Mouse (Mus musculus) hindbrain, embryonic 15.5 days (tissue): ENCODE data around the gene Des. TPM values are rescaled to one million over a fixed set of nuclear protein-coding genes. Genes with fewer than 3 reads are reported as not detected.

Experiments
- ATAC-seq: fragments of 200-750 bp; cut with Nextera tagmentation; 2 replicates; pipeline ENCODE4 v1.8.0; 2017; ENCODE audit warnings: low read depth, moderate number of reproducible peaks, moderate TSS enrichment; ENCODE audit not compliant: low FRiP score
- H3K27ac ChIP-seq: fragments of 300-500 bp; sonication (generic); replicated peaks from 2 replicates; pipeline ENCODE4 v1.5.1; 2015; ENCODE audit warnings: mild to moderate bottlenecking, inconsistent platforms
- H3K27me3 ChIP-seq: fragments of 300-500 bp; sonication (generic); 2 replicates; pipeline ENCODE4 v1.6.1; 2015; ENCODE audit warnings: control low read depth, inconsistent platforms
- H3K36me3 ChIP-seq: fragments of 300-500 bp; sonication (generic); 2 replicates; pipeline ENCODE4 v1.6.1; 2015; ENCODE audit warnings: control low read depth, inconsistent platforms
- H3K4me1 ChIP-seq: fragments of 300-500 bp; sonication (generic); replicated peaks from 2 replicates; pipeline ENCODE4 v1.6.1; 2015; ENCODE audit warnings: control low read depth, inconsistent platforms
- H3K4me2 ChIP-seq: fragments of 300-500 bp; sonication (generic); 2 replicates; pipeline ENCODE4 v1.6.1; 2015; ENCODE audit warnings: moderate library complexity, mild to moderate bottlenecking, inconsistent platforms
- H3K4me3 ChIP-seq: fragments of 300-500 bp; sonication (generic); 2 replicates; pipeline ENCODE4 v1.5.1; 2015; ENCODE audit warnings: mild to moderate bottlenecking, inconsistent platforms
- H3K9ac ChIP-seq: fragments of 300-500 bp; sonication (generic); 2 replicates; pipeline ENCODE4 v1.6.1; 2015; ENCODE audit warnings: inconsistent platforms
- H3K9me3 ChIP-seq: fragments of 300-500 bp; sonication (generic); 2 replicates; pipeline ENCODE4 v1.6.1; 2016; ENCODE audit warnings: control low read depth, inconsistent platforms
- WGBS: fragments of 180-500 bp; shearing (Covaris S2); methylation state at CpG from one replicate; pipeline ENCODE4 v1.1.7; 2015; 5-methylcytosine and 5-hydroxymethylcytosine counted together
- polyA plus RNA-seq: library from polyadenylated mRNA; unstranded; fragments of >200 nt; fragmentation: Nextera tagmentation; extraction: Ambion mirVana; gene quantifications from 2 replicates; pipeline ENCODE4 v1.2.1, GENCODE M21; 2015

Gene Des
- polyA plus RNA-seq, 1 experiment from 2014 or later = 1.1 TPM

GRCm38 (mm10) chr1:75359346-75359745 is 783 bp upstream of the Des start:
- no peaks in the 10 kb centered on the region for H3K36me3 ChIP-seq
- no peak overlapping the region for H3K4me2 ChIP-seq
- no peak for ATAC-seq
- no peak overlapping the region for H3K27ac ChIP-seq
- peaks cover 50% of the 10 kb centered on the region for H3K27me3 ChIP-seq
- no peak overlapping the region for H3K4me3 ChIP-seq
- H3K9ac ChIP-seq = no peak overlapping the region
- no peaks in the 10 kb centered on the region for H3K9me3 ChIP-seq
- WGBS = 71% methylated on average over 13 of the region's 13 CpGs
- peaks cover 7% of the 10 kb centered on the region for H3K4me1 ChIP-seq

- Histone ChIP-seq H3K27me3 (peaks cover 50% of the 10 kb centered on the region), H3K4me3 (no peak overlapping the region), H3K27ac (no peak overlapping the region), H3K9ac (no peak overlapping the region), H3K4me1 (peaks cover 15% of the 10 kb centered on the region), H3K36me3 (no peaks in the 10 kb centered on the region), H3K4me2 (no peak overlapping the region), H3K9me3 (no peaks in the 10 kb centered on the region)
- WGBS = 48% methylated on average over 4 of the region's 4 CpGs
- no peak for ATAC-seq
Measured at GRCm38 (mm10) chr1:75361123-75361522, 994 bp downstream of the Des start.

- WGBS = 38% methylated on average over 4 of the region's 4 CpGs
Measured at GRCm38 (mm10) chr1:75361750-75362149, 1.6 kb downstream of the Des start.

GRCm38 (mm10) chr1:75363868-75364267 is 3.7 kb downstream of the Des start:
- H3K27ac ChIP-seq = no peak overlapping the region
- no peak for ATAC-seq
- no peak overlapping the region for H3K9ac ChIP-seq
- no peak overlapping the region for H3K4me2 ChIP-seq
- H3K9me3 ChIP-seq = no peaks in the 10 kb centered on the region
- H3K4me1 ChIP-seq = peaks cover 15% of the 10 kb centered on the region
- WGBS = 86% methylated on average over 3 of the region's 3 CpGs
- H3K4me3 ChIP-seq = no peak overlapping the region
- H3K36me3 ChIP-seq = no peaks in the 10 kb centered on the region
- H3K27me3 ChIP-seq = peaks cover 46% of the 10 kb centered on the region

More at GRCm38 (mm10) chr1:75361750-75362149, 1.6 kb downstream of the Des start:
- peaks cover 15% of the 10 kb centered on the region for H3K4me1 ChIP-seq
- no peak overlapping the region for H3K27ac ChIP-seq
- no peak overlapping the region for H3K9ac ChIP-seq
- no peak for ATAC-seq
- no peak overlapping the region for H3K4me2 ChIP-seq
- H3K27me3 ChIP-seq = peaks cover 50% of the 10 kb centered on the region
- no peaks in the 10 kb centered on the region for H3K36me3 ChIP-seq
- no peaks in the 10 kb centered on the region for H3K9me3 ChIP-seq
- H3K4me3 ChIP-seq = no peak overlapping the region

GRCm38 (mm10) chr1:75365510-75366137 is 5.5 kb downstream of the Des start:
- H3K9me3 ChIP-seq = no peaks in the 10 kb centered on the region
- H3K36me3 ChIP-seq = no peaks in the 10 kb centered on the region
- no peak overlapping the region for H3K4me2 ChIP-seq
- H3K27me3 ChIP-seq = peaks cover 29% of the 10 kb centered on the region
- H3K27ac ChIP-seq = no peak overlapping the region
- ATAC-seq = no peak
- 50% methylated on average over 14 of the region's 14 CpGs for WGBS
- no peak overlapping the region for H3K4me3 ChIP-seq
- H3K4me1 ChIP-seq = peaks cover 16% of the 10 kb centered on the region
- no peak overlapping the region for H3K9ac ChIP-seq

- H3K36me3 ChIP-seq = no peaks in the 10 kb centered on the region
- H3K4me3 ChIP-seq = no peak overlapping the region
- H3K4me1 ChIP-seq = peaks cover 17% of the 10 kb centered on the region
- no peaks in the 10 kb centered on the region for H3K9me3 ChIP-seq
- H3K9ac ChIP-seq = no peak overlapping the region
- 53% methylated on average over 25 of the region's 25 CpGs for WGBS
- ATAC-seq = no peak
- H3K4me2 ChIP-seq = no peak overlapping the region
- no peak overlapping the region for H3K27ac ChIP-seq
- 0 out of 2 replicates have a peak, but pooled peaks cover 10% of the 10 kb centered on the region for H3K27me3 ChIP-seq
Measured at GRCm38 (mm10) chr1:75369360-75369983, 9.3 kb downstream of the Des start.

GRCm38 (mm10) chr1:75369984-75370660 is 10.0 kb downstream of the Des start:
- H3K4me1 ChIP-seq = peaks cover 19% of the 10 kb centered on the region
- H3K9ac ChIP-seq = no peak overlapping the region
- H3K4me2 ChIP-seq = no peak overlapping the region
- ATAC-seq = no peak
- no peaks in the 10 kb centered on the region for H3K9me3 ChIP-seq
- no peak overlapping the region for H3K4me3 ChIP-seq
- H3K27ac ChIP-seq = no peak overlapping the region
- no peaks in the 10 kb centered on the region for H3K36me3 ChIP-seq
- peaks cover 15% of the 10 kb centered on the region; the same call in 1 of the 2 replicates for H3K27me3 ChIP-seq
- WGBS = 39% methylated on average over 13 of the region's 13 CpGs

GRCm38 (mm10) chr1:75371317-75372095 is 11.4 kb downstream of the Des start:
- no peaks in the 10 kb centered on the region for H3K36me3 ChIP-seq
- H3K4me2 ChIP-seq = no peak overlapping the region
- H3K9ac ChIP-seq = no peak overlapping the region
- H3K4me3 ChIP-seq = no peak overlapping the region
- H3K27ac ChIP-seq = no peak overlapping the region
- no peak for ATAC-seq
- peaks cover 24% of the 10 kb centered on the region for H3K27me3 ChIP-seq
- H3K4me1 ChIP-seq = peaks cover 19% of the 10 kb centered on the region
- WGBS = 55% methylated on average over 13 of the region's 13 CpGs
- H3K9me3 ChIP-seq = no peaks in the 10 kb centered on the region

- WGBS = 59% methylated on average over 3 of the region's 3 CpGs
Measured at GRCm38 (mm10) chr1:75372450-75372849, 12.3 kb downstream of the Des start.

GRCm38 (mm10) chr1:75373276-75373675 is 13.1 kb downstream of the Des start:
- Histone ChIP-seq H3K4me3 (no peak overlapping the region), H3K36me3 (no peaks in the 10 kb centered on the region), H3K9ac (no peak overlapping the region), H3K9me3 (no peaks in the 10 kb centered on the region), H3K4me1 (peaks cover 19% of the 10 kb centered on the region), H3K27ac (no peak overlapping the region), H3K27me3 (peaks cover 34% of the 10 kb centered on the region), H3K4me2 (no peak overlapping the region)
- ATAC-seq = no peak
- 33% methylated on average over 3 of the region's 3 CpGs for WGBS

More at GRCm38 (mm10) chr1:75372450-75372849, 12.3 kb downstream of the Des start:
- Histone ChIP-seq H3K4me2 (no peak overlapping the region), H3K36me3 (no peaks in the 10 kb centered on the region), H3K27ac (no peak overlapping the region), H3K4me1 (peaks cover 19% of the 10 kb centered on the region), H3K4me3 (no peak overlapping the region), H3K9ac (no peak overlapping the region), H3K27me3 (peaks cover 31% of the 10 kb centered on the region), H3K9me3 (no peaks in the 10 kb centered on the region)
- no peak for ATAC-seq

- no peaks in the 10 kb centered on the region for H3K9me3 ChIP-seq
- 11% methylated on average over 54 of the region's 57 CpGs for whole genome bisulfite sequencing
- H3K27me3 ChIP-seq = peaks cover 34% of the 10 kb centered on the region
- H3K27ac ChIP-seq = no peak within 1 kb of the TSS
- peak within 1 kb of the TSS; percentile 15 for H3K4me3 ChIP-seq
- peak within 1 kb of the TSS; percentile 51 for H3K4me2 ChIP-seq
- peaks cover 15% of the 10 kb centered on the region for H3K4me1 ChIP-seq
- no peaks in the 10 kb centered on the region for H3K36me3 ChIP-seq
- peak; percentile 15; the same call in 1 of the 2 replicates for ATAC-seq
- 0 out of 2 replicates have a peak within 1 kb of the TSS, but pooled peaks have one; percentile 8 for H3K9ac ChIP-seq
Measured at GRCm38 (mm10) chr1:75374950-75375936, 15.1 kb downstream of the Des start, which contains the start of gene Speg. Gene Speg (plus strand): TSS chr1:75375297.
